Mouse (Mus musculus) C2C12 (cell line): ENCODE results near the gene Mbnl1.

Source experiments
- CTCF ChIP-seq: IDR thresholded peaks from one replicate; pipeline ENCODE4 v1.5.1; 2011; ENCODE audit not compliant: control insufficient read depth, insufficient read depth, insufficient read length
- MAX ChIP-seq: IDR thresholded peaks from one replicate; pipeline ENCODE4 v1.6.1; 2011; ENCODE audit warnings: mild to moderate bottlenecking, control low read depth

GRCm38 (mm10) chr3:60507979-60508378, 35.3 kb downstream of the Mbnl1 start:
- no peak for TF ChIP-seq MAX
- no peak for TF ChIP-seq CTCF
